Mouse (Mus musculus): ENCODE data around the gene Synm.

- TF ChIP-seq CTCF (IDR thresholded peaks at IDR 0.05; ENCODE audit: insufficient read depth, low read length) (no peak), POLR2A (IDR thresholded peaks at IDR 0.05; ENCODE audit: borderline replicate concordance, extremely low read depth, low read depth, low read length) (no peak)
Measured at GRCm38 (mm10) chr7:67797065-67797464, 37.5 kb upstream of the Synm start.
